In genomic region chr2:27181907-27182306, GRCm38 (mm10) we compare ENCODE assay signal across 15 mouse cellular contexts. TPM values are rescaled to one million over a fixed set of nuclear protein-coding genes. Genes with fewer than 3 reads are reported as not detected.
DNase-seq lines count a peak whose midpoint lies in the region; ATAC-seq lines count a peak whose summit lies in the region.
"Had no signal": no experiment of that assay in that cellular context is flagged by ENCODE, and none has a peak within 500 bp of the region (broad histone marks: within the 10 kb centered on the region; RNA-seq: fewer than 3 reads in every experiment).

No protein-coding gene starts in this region.

- H3K36me3 ChIP-seq in neural tube, embryonic 15.5 days, result no peaks in the 10 kb centered on the region
- H3K36me3 ChIP-seq in hindbrain, embryonic 10.5 days, result no peaks in the 10 kb centered on the region
- H3K36me3 ChIP-seq: embryonic facial prominence, embryonic 10.5 days; liver, embryonic 15.5 days; midbrain, embryonic 15.5 days had no signal

- H3K27me3 ChIP-seq in neural tube, embryonic 15.5 days (replicated peaks), result no peaks in the 10 kb centered on the region
- H3K27me3 ChIP-seq in hindbrain, embryonic 10.5 days (ENCODE audit: insufficient read depth, poor library complexity, severe bottlenecking), result no peaks in the 10 kb centered on the region
- H3K27me3 ChIP-seq: liver, embryonic 15.5 days; midbrain, embryonic 15.5 days; Patski had no signal

- H3K27ac ChIP-seq in neural tube, embryonic 15.5 days (replicated peaks), result 0 out of 2 replicates have a peak overlapping the region, but pooled peaks have one; percentile 11
- no peak overlapping the region for H3K27ac ChIP-seq in hindbrain, embryonic 10.5 days
- H3K27ac ChIP-seq: embryonic facial prominence, embryonic 10.5 days; hindbrain, postnatal 0 days; liver, embryonic 15.5 days; midbrain, embryonic 15.5 days had no signal

- no peak overlapping the region for H3K4me3 ChIP-seq in neural tube, embryonic 15.5 days (replicated peaks)
- no peak overlapping the region for H3K4me3 ChIP-seq in hindbrain, embryonic 10.5 days
- H3K4me3 ChIP-seq: embryonic facial prominence, embryonic 10.5 days; liver, embryonic 15.5 days; midbrain, embryonic 15.5 days had no signal

- no peak for DNase-seq in neural tube, embryonic 10.5 days (ENCODE audit: extremely low spot score, low spot score)
- peak; percentile 59 to 69 for DNase-seq in heart, adult 9 months (ENCODE audit: low spot score in 2 of 2)
- DNase-seq in heart, postnatal 4 days, result peak; percentile 62
- DNase-seq in urinary bladder, postnatal 14 days (ENCODE audit: low spot score), result no peak
- DNase-seq in layer of hippocampus, postnatal 36 days, result no peak
- DNase-seq in hindbrain, embryonic 10.5 days (ENCODE audit: low spot score), result no peak
- DNase-seq: gastrocnemius, postnatal 10 days; thymus, postnatal 25 days had no signal

- ATAC-seq in neural tube, embryonic 15.5 days (ENCODE audit: low FRiP score), result no peak
- ATAC-seq: hindbrain, postnatal 0 days; midbrain, embryonic 15.5 days; Patski had no signal

- peaks cover 19% of the 10 kb centered on the region for H3K4me1 ChIP-seq in neural tube, embryonic 15.5 days
- peaks cover 7% of the 10 kb centered on the region for H3K4me1 ChIP-seq in hindbrain, embryonic 10.5 days (replicated peaks)
- H3K4me1 ChIP-seq: liver, embryonic 15.5 days; midbrain, embryonic 15.5 days had no signal

- H3K4me2 ChIP-seq in neural tube, embryonic 15.5 days, result no peak overlapping the region
- H3K4me2 ChIP-seq: liver, embryonic 15.5 days; midbrain, embryonic 15.5 days had no signal

- 72% methylated on average over 4 of the region's 4 CpGs for WGBS in neural tube, embryonic 15.5 days
- 68% methylated on average over 4 of the region's 4 CpGs for WGBS in hindbrain, embryonic 10.5 days

- H3K9ac ChIP-seq in neural tube, embryonic 15.5 days (replicated peaks), result no peak overlapping the region
- H3K9ac ChIP-seq: liver, embryonic 15.5 days; midbrain, embryonic 15.5 days had no signal

- no peaks in the 10 kb centered on the region for H3K9me3 ChIP-seq in neural tube, embryonic 15.5 days (replicated peaks)
- no peaks in the 10 kb centered on the region for H3K9me3 ChIP-seq in hindbrain, embryonic 10.5 days
- H3K9me3 ChIP-seq: embryonic facial prominence, embryonic 10.5 days; liver, embryonic 15.5 days; midbrain, embryonic 15.5 days had no signal

RNA-seq across cellular contexts. Expression of gene Dbh, which starts 16.9 kb away (rescaled TPM):
- 0.29 and 0.37 TPM in 2 replicates for polyA plus RNA-seq in neural tube, embryonic 15.5 days (2015; fragmentation: Nextera tagmentation; extraction: Ambion mirVana)
- 1 to 10 TPM; 1.1 to 1.8 TPM for total RNA-seq in heart, postnatal 4 days (2021)
- total RNA-seq in layer of hippocampus, postnatal 36 days (2021), result under 1 TPM; 0.25 to 0.48 TPM
- 4.3 and 4.9 TPM in 2 replicates for polyA plus RNA-seq in hindbrain, embryonic 10.5 days (2016; fragmentation: Nextera tagmentation; extraction: Ambion mirVana)
- total RNA-seq: neutrophil, adult 5-6 weeks had no signal
- polyA plus RNA-seq: Patski had no signal

RNA-seq across cellular contexts. Expression of gene Fam163b, which starts 39.6 kb away (rescaled TPM):
- polyA plus RNA-seq in neural tube, embryonic 15.5 days (2015; fragmentation: Nextera tagmentation; extraction: Ambion mirVana), result 10.1 and 10.3 TPM in 2 replicates
- total RNA-seq in heart, postnatal 4 days (2021), result under 1 TPM; 0.55 to 0.65 TPM
- total RNA-seq in layer of hippocampus, postnatal 36 days (2021), result 100 to 1,000 TPM; 107 to 130 TPM
- 0.26 TPM in 2 replicates for polyA plus RNA-seq in hindbrain, embryonic 10.5 days (2016; fragmentation: Nextera tagmentation; extraction: Ambion mirVana)
- total RNA-seq: neutrophil, adult 5-6 weeks had no signal
- polyA plus RNA-seq: liver, embryonic 15.5 days; Patski had no signal

Comparison
In these comparisons a context has a peak if more than half of its experiments do, and no peak if none do; other contexts are left out.
1. DNase-seq: peak in heart, adult 9 months (2 of 2) and heart, postnatal 4 days (single experiment); none in neural tube, embryonic 10.5 days (single experiment), urinary bladder, postnatal 14 days (single experiment), layer of hippocampus, postnatal 36 days (0 of 2) and hindbrain, embryonic 10.5 days (single experiment).
2. RNA of gene Fam163b, which starts 39.6 kb away (total RNA-seq): 107 to 130 TPM in layer of hippocampus, postnatal 36 days; 0.55 to 0.65 TPM in heart, postnatal 4 days; every median in the first group is over 10 times any median in the second.